ENCODE assay signal across 17 mouse cellular contexts in the genomic region with DNA sequence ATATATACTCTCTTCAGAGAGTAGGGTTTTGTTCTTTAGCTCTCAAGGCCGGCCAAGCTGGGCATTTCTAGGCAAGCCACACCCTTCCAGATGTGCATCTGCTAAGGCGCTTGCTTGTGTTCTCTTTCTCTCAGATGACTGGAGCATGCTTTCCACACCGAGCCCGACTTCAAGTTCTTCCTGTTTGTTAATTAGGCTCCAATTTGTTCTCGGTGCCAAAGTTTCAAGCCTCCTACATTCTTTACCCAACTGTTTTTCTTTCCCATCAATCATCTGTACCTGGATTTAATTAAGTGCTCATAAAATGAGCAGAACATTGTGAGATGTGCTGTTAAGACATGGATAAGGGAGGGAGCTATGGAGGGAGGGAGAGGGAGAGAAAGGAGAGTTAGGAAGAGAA.
"Had no signal": no experiment of that assay in that cellular context is flagged by ENCODE, and none has a peak within 500 bp of the region (broad histone marks: within the 10 kb centered on the region; RNA-seq: fewer than 3 reads in every experiment).

No protein-coding gene starts in this region.

- DNase-seq: kidney, postnatal 10 days; kidney, postnatal 36 days; left cerebral cortex, postnatal 4 days; liver, embryonic 13.5 days; lung, adult 2 months; lung, postnatal 14 days; lung, postnatal 4 days; right cerebral cortex, adult 18-20 months; right cerebral cortex, postnatal 14 days; thymus, postnatal 25 days had no signal

- H3K4me2 ChIP-seq: kidney, embryonic 15.5 days; limb, embryonic 13.5 days; liver, embryonic 13.5 days; midbrain, embryonic 12.5 days; midbrain, embryonic 15.5 days; neural tube, embryonic 12.5 days; neural tube, embryonic 15.5 days had no signal

- ATAC-seq: midbrain, embryonic 15.5 days had no signal

- H3K9me3 ChIP-seq: kidney, embryonic 15.5 days; limb, embryonic 13.5 days; liver, embryonic 13.5 days; midbrain, embryonic 12.5 days; midbrain, embryonic 15.5 days; neural tube, embryonic 12.5 days; neural tube, embryonic 15.5 days had no signal

- H3K9ac ChIP-seq: kidney, embryonic 15.5 days; limb, embryonic 13.5 days; liver, embryonic 13.5 days; midbrain, embryonic 12.5 days; midbrain, embryonic 15.5 days; neural tube, embryonic 12.5 days; neural tube, embryonic 15.5 days had no signal

- H3K4me1 ChIP-seq: kidney, embryonic 15.5 days; liver, embryonic 13.5 days; midbrain, embryonic 12.5 days; midbrain, embryonic 15.5 days; neural tube, embryonic 12.5 days; neural tube, embryonic 15.5 days had no signal

- H3K27ac ChIP-seq: kidney, embryonic 15.5 days; limb, embryonic 13.5 days; liver, embryonic 13.5 days; midbrain, embryonic 12.5 days; midbrain, embryonic 15.5 days; neural tube, embryonic 12.5 days; neural tube, embryonic 15.5 days; stomach, postnatal 0 days had no signal

- H3K36me3 ChIP-seq: kidney, embryonic 15.5 days; limb, embryonic 13.5 days; liver, embryonic 13.5 days; midbrain, embryonic 12.5 days; midbrain, embryonic 15.5 days; neural tube, embryonic 12.5 days; neural tube, embryonic 15.5 days had no signal

- H3K4me3 ChIP-seq: kidney, embryonic 15.5 days; limb, embryonic 13.5 days; liver, embryonic 13.5 days; midbrain, embryonic 12.5 days; midbrain, embryonic 15.5 days; neural tube, embryonic 12.5 days; neural tube, embryonic 15.5 days had no signal

- H3K27me3 ChIP-seq: liver, embryonic 13.5 days; midbrain, embryonic 15.5 days; neural tube, embryonic 12.5 days had no signal
